Mouse (Mus musculus) adrenal gland, postnatal 14 days (tissue): Measurements from ENCODE around the gene Zfp688. TPM values are rescaled to one million over a fixed set of nuclear protein-coding genes. Genes with fewer than 3 reads are reported as not detected.
"Not testable (repeated sequence)": the region's sequence is repeated elsewhere in the genome, so short reads cannot be mapped to it uniquely, and the experiment has no call there.

Experiments
- DNase-seq: peaks from one replicate; pipeline ENCODE4 v3.0.0; 2021; ENCODE audit warnings: mixed read lengths
- total RNA-seq: library from RNA; stranded (reverse); gene quantifications from 2 replicates; pipeline ENCODE4 v1.2.3, GENCODE M21; 2021

The Zfp688 gene
- total RNA-seq, 1 experiment from 2014 or later: 8.9 TPM

DNA sequence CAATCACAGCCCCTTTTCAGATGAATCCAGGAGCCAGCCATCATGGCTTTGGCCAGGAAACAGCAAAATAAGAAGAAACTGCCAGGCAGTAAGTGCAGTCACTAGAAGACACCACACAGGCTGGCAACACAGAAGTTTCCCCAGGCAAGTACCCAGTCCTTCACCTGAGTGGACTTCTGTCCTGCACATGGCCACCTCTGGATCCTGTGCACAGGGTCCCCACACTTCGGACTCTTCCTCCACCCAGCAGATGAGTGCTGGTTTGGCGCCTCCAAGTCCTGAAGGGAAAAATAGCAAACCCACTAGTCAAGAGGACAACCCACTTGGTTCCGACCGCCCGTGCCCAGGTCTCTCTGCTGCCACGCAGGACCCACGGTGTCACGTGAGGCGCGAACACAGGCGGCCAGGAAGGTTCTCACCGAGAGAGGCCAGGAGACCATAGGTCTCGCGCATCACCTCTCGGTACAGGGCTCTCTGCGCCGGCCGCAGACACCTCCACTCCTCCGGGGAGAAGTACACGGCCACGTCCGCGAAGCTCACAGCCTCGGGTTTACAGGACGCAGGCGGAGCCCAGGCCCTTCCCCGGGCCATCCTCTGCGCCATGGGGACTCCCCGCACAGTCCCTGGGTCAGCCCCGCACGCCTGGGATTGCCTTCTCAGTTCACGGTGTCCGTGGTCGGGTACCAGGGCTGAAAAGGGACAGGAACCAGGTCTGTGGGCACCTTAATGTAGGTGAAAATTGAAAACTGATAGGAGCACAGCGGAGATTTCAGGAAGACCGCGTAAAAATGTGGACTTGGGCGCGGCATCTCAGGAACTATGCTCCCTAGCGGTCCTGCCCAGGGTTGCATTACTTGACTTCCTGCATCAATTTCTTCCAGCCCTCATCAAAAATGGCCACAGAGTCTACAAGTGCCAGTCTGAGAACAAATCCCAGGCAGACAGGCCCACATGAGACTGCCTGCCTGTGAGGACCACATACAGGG lies 15.6 kb downstream of the Zfp688 start, which contains the start of gene Zfp764:
Zfp764 (minus strand) TSS at position 821 of the 986 bp plus-strand sequence.
- DNase-seq: peak; percentile 92

DNA sequence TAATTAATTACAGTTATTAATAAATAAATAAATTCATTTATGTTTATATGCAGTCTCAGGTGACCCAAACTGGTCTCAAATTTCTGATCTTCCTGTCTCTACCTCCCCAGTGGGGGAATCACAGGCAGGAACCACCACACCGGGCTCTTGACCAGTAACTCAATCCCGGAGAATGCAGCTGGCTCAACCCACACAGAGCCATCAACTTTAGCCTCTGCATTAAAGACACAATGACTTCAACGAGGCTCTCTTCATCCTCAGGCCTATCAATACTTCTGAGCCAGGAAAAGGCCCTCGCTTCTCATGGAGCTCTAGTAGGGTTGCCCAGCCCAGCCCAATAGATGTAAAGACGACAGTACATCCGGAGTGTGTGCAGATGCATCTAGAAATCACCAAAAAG lies 17.8 kb downstream of the Zfp688 start:
- not testable (repeated sequence) for DNase-seq

DNA sequence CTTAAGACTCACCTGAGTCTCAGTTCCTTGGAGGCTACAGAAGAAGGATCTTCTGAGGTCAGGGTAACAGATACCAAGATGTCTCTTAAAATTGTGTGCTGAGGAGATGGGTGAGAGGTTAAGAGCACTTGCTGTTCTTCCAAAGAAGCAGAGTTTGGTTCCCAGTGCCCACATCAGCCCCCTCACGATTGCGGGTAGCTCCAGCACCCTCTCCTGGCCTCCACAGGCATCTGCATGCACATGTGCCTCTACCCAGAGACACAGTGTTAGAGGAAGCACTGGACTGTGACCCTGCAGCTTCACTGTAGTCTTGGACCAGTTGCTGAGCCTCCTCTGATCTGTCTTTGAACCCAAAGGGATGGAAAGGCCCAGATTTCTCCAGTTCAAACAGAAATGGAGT lies 18.9 kb downstream of the Zfp688 start:
- no peak for DNase-seq

DNA sequence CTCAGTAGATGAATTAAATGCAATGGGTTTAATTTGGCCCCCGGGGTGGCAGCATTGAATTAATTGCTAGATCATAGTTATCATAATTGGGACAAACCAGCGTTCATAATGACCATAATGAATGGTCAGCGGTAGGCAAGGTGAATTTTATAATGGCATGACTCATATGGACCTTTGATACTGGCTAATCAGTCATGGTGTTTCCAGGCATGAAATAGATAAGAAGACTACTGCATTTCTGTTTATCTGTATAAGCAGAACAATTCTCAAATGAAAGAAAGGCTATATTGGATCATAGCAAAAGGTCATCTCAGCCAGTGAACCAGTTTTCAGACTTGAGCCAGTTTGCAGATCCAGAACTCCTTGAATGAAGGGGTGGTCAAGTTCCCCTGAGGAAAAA lies 21.5 kb downstream of the Zfp688 start:
- DNase-seq: no peak

DNA sequence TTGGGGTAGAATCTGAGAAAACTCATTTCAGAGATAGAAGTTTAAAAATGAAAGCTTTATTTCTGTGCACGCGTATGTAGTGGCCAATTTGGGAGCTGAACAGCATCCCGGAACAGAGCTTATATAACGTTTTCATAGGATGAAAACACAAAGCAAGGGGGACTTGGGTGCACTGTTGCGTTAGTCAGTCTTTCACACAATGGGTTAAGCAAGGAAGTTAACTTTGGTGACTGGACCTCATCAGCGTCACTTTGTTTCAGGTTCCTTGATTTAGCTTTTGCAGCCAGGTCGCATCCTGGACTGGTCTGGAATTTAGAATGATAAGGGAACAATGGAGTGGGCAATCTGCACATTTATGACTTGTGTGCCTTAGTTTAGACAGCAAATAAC lies 27.9 kb downstream of the Zfp688 start:
- no peak for DNase-seq

DNA sequence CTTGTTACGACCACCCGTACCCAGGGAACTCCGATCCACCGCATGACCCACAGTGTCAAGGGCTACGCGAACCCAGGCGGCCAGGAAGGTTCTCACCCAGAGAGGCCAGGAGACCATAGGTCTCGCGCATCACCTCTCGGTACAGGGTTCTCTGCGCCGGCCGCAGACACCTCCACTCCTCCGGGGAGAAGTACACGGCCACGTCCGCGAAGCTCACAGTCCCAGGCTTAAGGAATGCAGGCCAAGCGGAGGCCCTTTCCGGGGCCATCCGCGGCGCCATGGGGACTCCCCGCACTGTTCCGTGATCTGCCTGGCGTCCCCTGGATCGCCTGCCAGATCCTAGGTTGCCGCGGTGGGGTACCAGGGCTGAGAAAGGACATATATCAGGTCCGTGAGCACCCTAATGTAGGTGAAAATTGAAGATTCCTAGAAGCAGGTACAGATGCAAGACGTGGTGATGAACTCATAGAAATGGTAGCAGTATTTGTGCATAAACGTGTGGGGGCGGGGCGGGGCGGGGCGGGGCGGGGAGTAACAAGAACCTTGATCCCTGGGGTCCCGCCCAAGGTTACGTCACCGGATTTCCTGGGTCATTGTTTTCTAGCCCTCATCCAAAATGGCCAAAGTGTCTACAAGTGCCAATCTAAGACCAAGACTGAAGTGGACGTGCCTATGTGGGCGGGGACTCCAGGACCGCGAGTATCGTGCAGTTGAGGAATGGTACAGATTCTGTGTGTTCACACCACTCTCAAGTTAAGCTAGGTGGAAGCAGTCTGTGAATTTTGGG lies 28.5 kb downstream of the Zfp688 start, which contains the start of gene E430018J23Rik:
E430018J23Rik (minus strand) TSS at position 473 of the 787 bp plus-strand sequence.
- peak; percentile 98 for DNase-seq

DNA sequence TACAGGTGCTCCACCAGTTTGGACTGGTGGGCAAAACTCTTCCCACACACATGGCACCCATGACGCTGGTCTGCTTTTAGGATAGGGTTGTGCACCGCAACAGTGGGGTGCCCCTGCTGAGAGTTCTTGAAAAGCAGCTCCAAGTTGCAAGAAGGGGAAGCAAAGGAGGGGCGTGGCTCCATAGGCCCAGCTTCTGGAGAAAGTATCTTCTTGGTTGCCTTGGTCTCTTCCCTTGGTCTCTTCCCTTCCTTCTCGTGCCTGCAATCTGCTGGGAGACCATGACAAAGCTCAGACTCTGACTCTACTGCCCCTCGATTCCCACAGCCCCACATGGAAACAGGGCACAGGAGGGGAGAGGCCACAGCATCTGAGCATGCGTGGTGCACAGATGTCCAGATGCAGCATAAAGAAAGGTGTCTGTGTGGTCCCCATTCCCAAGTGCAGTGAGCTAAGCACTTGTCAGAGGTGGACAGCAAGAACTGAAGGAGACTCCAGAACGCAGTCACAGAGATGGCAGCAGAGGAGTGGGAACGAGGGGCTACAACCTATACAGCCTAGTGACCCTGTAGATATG lies 29.5 kb downstream of the Zfp688 start:
- no peak for DNase-seq

DNA sequence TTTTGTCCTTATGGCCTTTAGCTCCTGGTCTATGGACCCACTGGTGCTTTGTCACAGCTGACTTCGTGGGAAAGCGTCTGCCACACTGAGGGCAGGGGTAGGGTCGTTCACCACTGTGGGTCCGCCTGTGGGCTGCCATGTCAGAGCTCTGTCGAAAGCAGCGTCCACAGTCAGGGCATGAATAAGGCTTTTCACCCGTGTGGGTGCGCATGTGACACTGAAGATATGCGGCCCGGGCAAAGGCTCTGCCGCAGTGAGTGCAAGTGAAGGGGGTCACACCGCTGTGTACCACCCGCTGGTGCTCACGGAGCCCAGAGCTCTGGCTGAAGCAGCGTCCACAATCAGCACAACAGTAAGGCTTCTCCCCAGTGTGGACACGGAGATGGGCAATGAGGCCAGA lies 30.3 kb downstream of the Zfp688 start:
- no peak for DNase-seq

DNA sequence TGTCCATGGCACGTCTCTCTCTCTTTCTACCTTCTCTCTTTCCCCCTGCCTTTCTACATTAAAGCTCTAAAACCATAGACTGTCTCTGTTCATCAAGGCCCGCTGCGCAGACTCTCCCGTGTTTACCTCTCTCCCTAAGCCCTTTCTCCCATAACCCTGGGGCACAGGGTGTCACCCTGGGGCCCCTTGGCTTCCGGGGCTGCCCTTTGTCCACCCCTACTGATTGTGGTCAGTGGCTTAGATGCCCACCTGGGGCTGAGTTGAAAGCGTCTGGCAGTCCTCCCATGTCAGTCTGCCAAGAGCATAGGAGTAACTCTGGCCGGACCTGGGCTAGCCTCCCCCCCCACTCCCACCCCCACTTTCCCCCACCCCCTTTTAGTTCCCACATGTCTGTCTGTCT lies 31.6 kb downstream of the Zfp688 start:
- DNase-seq: no peak

DNA sequence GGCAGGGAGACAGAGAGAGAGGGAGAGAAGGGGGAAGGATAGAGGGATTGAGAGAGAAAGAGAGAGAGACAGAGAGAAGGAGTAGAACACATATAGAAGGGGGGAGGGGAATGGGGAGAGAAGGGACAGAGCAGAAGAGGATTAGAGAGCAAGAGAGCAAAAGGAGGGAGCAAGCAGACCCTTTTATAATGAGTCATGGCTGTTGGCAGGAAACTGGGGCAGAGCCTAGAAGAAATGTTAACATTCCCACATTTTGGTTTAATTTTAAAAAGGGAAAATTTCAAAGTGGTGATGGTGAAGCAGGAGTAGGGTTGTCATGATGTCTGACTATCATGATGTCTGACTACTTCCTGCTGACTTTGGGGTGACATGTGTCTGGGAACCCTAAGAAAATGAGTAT lies 33.7 kb downstream of the Zfp688 start:
- not testable (repeated sequence) for DNase-seq

DNA sequence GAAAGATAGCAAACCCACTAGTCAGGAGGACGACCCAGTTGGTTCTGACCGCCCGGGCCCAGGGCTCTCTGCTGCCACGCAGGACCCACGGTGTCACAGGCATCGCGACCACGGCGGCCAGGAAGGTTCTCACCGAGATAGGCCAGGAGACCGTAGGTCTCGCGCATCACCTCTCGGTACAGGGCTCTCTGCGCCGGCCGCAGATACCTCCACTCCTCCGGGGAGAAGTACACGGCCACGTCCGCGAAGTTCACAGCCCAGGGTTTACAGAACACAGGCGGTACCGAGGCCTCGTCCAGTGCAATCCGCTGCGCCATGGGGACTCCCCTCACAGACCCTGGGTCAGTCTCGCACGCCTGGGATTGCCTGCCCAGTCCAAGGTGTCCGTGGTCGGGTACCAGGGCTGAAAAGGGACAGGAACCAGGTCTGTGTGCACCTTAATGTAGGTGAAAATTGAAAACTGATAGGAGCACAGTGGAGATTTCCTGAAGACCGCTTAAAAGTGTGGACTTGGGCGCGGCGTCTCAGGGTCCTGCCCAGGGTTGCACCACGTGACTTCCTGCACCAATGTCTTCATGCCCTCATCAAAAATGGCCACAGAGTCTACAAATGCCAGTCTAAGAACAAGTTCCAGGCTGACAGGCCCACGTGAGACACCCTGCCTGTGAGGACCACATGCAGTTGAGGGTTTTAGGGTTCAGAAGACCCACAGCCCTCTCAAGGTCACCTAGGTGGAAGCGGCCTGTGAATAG lies 35.1 kb downstream of the Zfp688 start, which contains the start of gene 9130019O22Rik:
9130019O22Rik (minus strand) TSS at position 526 of the 752 bp plus-strand sequence.
- DNase-seq: peak; percentile 94

DNA sequence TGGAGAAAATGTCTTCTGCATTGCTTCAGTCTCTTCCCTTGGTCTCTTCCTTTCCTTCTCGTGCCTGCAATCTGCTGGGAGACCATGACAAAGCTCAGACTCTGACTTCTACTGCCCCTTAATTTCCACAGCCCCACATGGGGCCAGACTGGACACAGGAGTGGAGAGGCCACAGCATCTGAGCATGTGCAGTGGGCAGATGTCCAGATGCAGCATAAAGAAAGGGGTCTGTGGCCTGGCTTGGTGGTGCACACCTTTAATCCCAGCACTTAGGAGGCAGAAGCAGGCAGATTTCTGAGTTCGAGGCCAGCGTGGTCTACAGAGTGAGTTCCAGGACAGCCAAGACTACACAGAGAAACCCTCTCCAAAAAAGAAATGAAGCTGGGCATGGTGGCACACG lies 36.3 kb downstream of the Zfp688 start:
- DNase-seq: not testable (repeated sequence)

DNA sequence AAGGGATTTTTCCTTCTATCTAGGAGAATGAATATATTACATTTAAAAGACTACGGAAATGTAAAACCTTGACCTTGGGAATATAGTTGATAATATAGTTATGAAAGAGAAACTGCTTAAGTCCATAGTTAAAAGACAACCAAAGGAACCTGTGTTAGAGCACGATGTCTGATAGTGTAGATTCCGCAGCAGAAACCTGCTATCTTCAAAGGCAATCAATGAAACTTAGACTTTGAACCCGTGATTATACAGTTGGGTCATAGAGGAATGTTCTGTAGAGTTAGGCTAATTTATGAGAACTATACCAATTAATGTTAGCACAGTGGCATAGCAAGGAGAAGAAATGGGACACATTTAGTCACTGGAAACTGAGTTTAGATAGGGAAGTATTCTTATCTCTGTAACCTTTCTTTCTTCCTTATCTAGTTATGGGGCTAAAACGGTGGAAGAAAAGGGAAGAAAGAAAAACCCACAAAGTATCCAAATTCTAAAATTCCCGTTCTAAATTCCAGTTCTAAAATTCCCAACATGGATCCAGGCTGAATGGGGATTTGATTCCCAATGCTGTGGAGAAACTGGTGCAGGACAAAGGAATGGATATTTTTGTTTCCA lies 43.5 kb downstream of the Zfp688 start:
- no peak for DNase-seq

DNA sequence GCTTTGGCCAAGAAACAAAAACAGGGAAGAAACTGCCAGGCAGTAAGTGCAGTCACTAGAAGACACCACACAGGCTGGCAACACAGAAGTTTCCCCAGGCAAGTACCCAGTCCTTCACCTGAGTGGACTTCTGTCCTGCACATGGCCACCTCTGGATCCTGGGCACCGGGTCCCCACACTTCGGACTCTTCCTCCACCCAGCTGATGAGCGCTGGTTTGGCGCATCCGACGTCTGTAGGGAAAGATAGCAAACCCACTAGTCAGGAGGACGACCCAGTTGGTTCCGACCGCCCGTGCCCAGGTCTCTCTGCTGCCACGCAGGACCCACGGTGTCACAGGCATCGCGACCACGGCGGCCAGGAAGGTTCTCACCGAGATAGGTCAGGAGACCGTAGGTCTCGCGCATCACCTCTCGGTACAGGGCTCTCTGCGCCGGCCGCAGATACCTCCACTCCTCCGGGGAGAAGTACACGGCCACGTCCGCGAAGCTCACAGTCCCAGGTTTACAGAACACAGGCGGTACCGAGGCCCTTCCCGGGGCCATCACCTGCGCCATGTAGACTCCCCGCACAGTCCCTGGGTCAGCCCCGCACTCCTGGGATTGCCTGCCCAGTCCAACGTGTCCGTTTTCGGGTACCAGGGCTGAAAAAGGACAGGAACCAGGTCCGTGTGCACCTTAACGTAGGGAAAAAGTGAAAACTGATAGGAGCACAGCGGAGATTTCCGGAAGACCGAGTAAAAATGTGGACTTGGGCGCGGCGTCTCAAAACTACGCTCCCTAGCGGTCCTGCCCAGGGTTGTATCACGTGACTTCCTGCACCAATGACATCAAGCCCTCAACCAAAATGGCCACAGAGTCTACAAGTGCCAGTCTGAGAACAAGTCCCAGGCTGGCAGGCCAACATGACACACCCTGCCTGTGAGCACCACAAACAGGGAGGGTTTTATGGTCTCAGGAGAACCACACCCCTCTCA lies 46.3 kb downstream of the Zfp688 start, which contains the start of gene Zfp747:
Zfp747 (minus strand) TSS at position 780 of the 975 bp plus-strand sequence.
- DNase-seq: peak; percentile 95

DNA sequence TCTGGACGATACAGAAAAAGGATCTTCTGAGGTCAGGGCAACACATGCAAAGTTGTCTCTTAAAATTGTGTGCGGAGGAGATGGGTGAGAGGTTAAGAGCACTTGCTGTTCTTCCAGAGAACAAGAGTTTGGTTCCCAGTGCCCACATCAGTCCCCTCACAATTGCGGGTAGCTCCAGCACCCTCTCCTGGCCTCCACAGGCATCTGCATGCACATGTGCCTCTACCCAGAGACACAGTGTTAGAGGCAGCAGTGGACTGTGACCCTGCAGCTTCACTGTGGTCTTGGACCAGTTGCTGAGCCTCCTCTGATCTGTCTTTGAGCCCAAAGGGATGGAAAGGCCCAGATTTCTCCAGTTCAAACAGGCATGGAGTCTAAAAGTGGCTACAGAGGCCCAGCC lies 50.0 kb downstream of the Zfp688 start:
- not testable (repeated sequence) for DNase-seq

DNA sequence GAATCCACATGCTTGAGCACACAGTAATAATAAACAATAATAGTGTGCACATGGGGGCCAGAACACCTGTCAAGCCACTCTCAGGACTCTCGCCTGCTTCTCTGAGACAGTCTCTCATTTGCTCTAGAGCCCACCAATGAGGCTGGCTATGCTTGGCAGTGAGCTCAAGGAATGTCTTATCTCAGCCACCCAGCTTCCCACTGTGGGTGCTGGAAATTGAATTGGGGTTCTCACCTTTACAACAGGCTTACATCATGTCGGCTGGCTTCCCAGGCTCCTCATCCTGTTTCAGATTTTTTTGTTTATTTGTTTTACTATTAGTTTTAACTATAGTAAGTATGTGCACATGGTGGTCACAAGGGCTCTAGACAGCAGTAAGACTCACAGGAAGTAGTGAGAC lies 50.7 kb downstream of the Zfp688 start:
- no peak for DNase-seq
